Mouse (Mus musculus) embryo, embryonic 10.5 days (tissue): ENCODE data around the gene Fam168a.
A peak's percentile ranks its signal among the peaks of the same experiment; 100 is the strongest.

Experiments
- DNase-seq: peaks from one replicate; pipeline ENCODE4 v3.0.0-alpha.2; 2015; ENCODE audit warnings: low spot score

Gene Fam168a

DNA sequence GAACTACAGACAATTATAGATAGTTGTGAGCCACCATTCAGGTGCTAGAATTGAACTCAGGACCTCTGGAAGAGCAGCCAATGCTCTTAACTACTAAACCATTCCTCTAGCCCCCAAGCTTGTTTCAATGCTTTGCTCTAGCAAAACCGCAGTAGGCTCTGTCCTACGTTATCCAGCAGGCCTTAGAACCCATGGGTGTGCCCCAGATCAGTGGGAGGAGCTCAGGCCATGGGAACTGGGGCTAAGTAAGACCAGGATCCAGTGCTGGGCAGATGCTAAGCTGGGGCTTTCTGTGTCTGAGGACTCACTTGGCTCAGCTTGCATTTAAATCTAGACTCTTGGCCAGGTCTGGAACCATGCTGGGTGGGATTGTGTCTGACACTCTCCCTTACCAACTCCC lies 161.1 kb downstream of the Fam168a start:
- DNase-seq, result no peak

DNA sequence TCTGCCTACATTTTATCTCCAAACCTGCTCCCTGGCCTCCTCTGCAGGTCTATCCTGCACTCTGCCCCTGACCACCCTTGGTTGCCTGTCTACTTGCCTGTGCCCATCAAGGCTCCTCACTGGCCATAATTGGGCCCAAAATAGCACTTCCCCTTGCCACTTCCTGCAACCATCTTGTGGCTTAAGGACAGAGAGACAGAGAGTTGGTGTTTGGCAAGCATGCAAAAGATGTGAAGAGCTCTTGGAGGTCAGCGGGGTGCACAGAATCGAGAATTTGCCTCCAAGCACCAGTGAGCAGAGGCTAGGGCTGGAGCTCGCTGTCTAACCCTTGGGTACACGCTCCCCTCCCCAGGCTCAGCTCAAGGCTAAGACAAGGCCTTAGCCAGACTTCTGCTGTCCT lies 162.1 kb downstream of the Fam168a start:
- no peak for DNase-seq

DNA sequence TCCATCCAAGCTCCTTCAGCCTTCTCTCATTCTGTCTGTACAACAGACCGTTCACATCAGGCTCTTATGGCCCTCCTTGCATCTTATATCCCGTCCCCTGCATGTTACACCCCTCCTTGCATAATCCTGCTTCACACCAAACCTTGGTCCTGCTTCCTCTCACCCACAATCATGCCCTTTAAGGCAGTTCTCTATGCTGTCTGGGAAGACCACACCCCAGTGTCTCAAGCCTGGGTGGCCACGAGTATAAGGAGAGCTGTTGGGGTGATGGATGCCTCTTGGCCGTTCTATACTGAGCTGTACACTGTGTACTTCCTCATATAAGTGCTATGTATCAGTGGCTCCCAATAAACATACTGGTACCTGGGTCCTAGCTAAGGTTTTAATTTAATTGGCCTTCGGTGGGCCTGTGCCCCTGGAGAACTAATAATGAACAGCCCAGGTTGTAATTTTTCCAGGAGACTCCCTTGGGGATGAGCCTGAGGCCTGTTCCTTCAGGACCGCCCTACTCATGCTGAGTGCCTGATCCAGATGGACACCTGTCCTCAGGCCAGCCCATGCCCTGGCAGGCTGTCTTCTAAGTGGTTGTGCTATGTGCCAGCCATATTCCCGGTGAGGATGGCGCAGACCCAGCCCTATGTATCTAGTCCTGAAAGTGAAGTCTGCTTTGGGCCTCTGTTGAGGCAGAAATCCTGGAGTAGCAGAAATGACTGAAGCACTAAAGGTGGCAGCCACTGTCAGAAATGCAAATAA lies 163.6 kb downstream of the Fam168a start:
- DNase-seq, result no peak

DNA sequence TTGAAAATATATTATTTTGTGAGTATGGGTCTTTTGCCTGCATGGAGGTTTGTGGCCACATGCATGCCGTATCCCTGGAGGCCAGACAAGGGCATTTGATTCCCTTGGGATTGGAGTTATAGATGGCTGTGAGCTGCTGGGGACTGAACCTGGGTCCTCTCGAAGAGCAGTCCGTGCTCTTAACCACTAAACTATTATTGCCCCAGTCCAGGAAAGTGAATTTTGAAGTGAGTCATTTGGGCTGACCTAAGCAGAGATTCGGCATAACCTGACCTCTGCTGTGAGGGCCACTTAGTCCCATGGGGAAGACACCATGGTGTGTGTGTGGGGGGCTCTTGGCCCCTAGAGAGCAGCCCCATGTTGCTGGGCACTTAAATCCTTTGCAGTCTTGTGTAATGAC lies 164.9 kb downstream of the Fam168a start:
- DNase-seq, result no peak

DNA sequence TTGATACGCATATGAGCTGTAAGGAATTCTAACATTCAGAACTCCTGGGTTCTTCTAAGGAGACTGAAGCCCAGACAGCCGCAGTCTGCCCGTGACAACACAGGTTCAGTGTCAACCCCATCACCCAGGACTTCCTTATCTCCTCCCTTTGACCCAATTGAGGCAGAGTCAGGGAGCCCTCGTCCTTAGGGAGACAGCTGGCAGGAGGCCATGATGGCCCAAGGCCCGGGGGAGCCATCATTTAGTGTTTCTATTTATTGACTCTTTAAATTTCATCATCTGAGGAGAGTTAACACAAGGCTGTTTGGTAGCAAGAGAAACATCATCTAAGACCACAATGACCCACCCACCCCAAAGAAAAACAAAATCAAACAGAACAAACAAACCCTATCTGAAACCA lies 165.5 kb downstream of the Fam168a start:
- DNase-seq, result no peak

DNA sequence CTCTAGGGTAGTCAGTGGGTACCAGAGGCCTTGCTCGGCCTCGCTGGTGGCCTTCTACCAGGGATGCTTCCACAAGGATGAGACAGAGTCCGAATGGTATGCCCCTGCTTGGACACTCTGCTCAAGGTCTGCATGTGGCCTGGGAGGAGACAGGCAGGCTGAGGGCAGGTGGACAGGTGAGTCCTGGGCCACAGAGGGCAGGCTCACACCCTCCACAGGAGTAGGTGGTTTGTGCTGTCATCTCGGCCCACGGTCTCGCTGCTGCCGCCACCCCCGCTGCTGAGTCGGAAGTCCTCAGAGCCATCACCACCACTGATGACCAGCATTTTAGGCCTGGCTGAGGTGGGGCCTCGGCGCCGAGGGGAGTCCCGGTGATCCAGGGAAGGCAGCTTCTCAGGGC lies 166.8 kb downstream of the Fam168a start:
- no peak for DNase-seq

DNA sequence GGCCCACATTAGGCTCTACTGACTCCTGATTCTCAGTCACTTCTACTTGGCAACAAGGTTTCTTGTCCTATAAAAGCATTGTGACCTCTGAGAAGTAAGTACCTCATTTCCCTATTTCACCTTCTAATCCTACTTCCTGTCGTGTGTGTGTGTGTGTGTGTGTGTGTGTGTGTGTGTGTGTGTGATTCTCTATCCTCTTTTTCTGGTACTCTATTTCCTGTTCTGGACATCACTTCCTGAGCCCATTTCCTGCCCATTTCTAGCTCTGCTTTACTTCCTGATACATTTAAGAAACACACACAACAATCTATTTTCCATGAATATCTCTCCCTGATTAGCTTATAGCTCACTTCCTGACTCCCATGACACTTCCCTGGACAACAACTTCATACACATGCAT lies 169.4 kb downstream of the Fam168a start:
- DNase-seq, result no peak

DNA sequence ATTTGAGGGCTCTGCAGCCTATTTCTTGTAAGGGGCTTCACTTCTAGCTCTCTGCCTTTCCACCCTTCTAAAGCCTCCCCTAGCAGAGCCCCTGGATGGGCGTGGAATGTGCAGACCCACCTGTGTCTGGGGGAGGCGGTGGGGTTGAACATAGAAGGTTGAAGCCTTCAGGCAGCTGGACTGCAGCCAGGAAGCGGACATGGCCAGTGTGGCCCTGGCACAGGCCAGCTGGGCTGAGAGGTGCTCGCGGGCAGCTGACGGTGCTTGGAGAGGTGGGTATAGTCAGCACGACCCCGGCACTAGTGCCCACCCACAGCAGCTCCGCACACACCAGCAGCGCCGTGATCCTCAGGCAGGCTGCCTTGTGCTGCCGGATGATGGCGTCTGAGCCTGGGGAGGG lies 169.9 kb downstream of the Fam168a start:
- DNase-seq, result no peak

DNA sequence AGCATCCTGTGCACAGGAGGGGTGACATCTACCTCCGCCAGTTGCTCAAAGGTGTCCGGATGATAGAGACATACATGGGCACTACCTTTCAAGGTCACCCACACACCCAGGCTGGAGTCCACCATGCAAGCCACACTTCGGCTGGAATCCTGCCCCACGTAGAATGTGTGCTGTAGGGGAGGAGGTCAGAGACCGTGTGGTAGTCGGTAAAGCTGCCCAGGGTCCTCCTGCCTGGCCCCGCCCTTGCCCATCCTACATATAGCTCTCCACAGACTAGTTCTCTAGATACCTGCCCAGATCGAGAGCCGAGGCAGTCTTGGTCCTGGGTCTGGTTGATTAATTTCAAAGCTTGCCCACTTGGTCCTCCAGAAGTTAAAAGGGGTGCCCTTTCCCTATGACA lies 170.3 kb downstream of the Fam168a start:
- no peak for DNase-seq

DNA sequence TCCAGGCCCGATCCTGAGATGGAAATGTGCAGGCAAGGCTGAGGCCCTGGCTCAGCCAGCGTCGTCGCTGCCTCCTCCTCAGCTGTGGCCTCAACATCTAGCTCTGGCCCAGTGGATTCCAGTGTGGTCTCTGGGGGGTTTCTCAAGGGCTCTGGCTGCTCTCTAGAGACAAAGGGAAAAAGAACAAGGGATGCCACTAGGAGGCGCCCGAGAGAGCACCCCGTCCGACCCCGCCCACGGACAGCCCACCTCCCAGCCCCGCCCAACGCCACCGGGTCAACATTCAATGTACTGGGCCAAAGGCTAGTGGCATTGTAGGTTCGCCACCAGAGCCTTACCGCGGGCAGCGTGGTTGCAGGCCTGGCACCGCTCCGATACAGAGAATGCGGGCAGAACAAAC lies 173.2 kb downstream of the Fam168a start:
- peak; percentile 84 for DNase-seq

DNA sequence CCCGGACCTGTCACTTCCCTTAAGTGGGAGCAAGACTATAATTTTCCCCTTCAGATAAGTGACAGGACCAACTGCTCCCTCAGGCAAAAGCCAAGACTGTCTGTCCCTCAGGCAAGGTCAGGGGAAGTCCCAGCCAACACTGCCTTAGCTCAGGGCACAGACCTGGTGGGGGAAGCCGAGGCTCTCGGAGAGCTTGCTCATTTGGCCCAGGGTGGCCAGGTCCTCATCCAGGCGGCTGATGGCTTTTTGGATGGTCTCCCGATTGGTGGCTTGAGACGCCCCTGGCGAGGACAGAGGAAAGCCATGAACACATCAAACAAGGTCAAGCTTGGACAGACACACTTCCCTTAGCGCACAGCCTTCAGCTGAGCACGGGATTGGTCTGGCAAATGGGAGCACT lies 175.1 kb downstream of the Fam168a start:
- no peak for DNase-seq

DNA sequence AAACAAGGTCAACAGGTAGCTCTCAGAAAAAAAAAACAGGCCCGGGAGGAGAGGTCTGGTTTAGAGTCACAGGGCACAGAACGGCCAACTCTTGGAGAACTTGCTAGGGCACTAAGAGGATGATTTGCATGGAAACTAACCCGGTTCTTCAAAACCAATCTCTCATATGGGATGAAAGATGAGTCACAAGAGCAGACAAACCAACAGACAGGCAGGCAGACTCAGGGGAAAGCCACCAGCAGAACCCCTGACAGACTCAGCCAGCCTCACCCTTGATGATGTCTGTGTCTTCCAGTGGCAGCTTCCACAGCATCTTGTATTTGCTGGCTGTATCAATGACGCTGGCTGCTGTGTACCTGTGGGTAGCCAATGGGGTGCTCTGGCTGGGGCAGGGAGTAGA lies 175.5 kb downstream of the Fam168a start:
- DNase-seq, result no peak

DNA sequence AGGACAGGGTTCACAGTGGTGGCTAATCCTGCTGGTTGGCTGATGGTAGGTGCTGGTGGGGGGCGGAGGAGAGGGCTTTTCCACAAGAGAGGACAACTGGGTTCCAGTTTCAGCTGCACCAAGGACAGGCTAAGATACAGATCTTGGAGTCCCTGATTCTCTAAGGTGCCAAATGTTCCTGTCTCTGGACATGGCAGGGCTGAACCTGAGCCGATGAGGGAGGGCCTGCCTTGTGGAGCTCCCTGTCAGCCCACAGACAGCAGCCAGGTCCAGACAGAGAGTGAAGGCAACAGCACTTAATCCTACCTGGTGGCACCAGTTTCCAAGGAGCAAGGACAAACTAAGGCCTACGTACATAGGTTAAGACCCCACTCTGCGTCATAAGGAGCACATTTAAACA lies 178.0 kb downstream of the Fam168a start:
- no peak for DNase-seq

DNA sequence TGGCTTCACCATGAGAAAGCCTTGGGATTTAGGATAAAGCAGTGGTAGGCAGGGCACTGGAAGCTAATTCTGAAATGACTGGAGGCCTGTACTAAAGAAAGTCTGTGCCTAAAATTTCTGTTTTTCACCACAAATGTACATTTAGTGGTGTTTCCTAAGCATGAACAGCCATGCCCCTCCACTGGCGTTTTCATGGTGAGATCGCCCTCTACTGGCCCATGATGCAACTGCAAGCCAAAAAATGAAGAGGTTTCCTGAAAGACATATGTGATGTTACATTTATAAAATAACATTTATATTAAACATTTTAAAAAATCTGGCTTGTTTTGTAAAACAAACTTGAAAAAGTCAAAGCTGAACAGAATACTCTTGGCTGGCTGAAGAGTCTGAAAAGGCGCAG lies 180.1 kb downstream of the Fam168a start:
- DNase-seq, result peak; percentile 76
